ENCODE assay signal across 8 mouse cellular contexts in genomic region chr15:93397269-93397668, GRCm38 (mm10). TPM values are rescaled to one million over a fixed set of nuclear protein-coding genes. Genes with fewer than 3 reads are reported as not detected.
DNase-seq lines count a peak whose midpoint lies in the region; ATAC-seq and TF ChIP-seq lines count a peak whose summit lies in the region.

No protein-coding gene starts in this region.

- H3K79me2 ChIP-seq in MEL (ENCODE audit: control insufficient read depth, insufficient read depth, low read length, poor library complexity): peaks cover 54% of the 10 kb centered on the region

- no peak for TF ChIP-seq POLR2A in MEL (IDR thresholded peaks at IDR 0.05; ENCODE audit: control insufficient read depth in 1 of 2, insufficient read depth in 1 of 2, low read depth in 1 of 2, low read length in 2 of 2, poor library complexity in 1 of 2)

- peak overlapping the region; percentile 98 for H3K4me3 ChIP-seq in kidney, embryonic 14.5 days (ENCODE audit: low read length)
- H3K4me3 ChIP-seq in MEL (ENCODE audit: control insufficient read depth in 1 of 2, insufficient read depth in 1 of 2, low read depth in 2 of 2, low read length in 2 of 2): peak overlapping the region; percentile 87 to 91
- peak overlapping the region; percentile 95 for H3K4me3 ChIP-seq in forebrain, embryonic 14.5 days (ENCODE audit: low read depth, low read length)
- H3K4me3 ChIP-seq in liver, postnatal 0 days (ENCODE audit: low read depth, low read length): peak overlapping the region; percentile 89

- no peak overlapping the region for H3K27ac ChIP-seq in kidney, embryonic 14.5 days (ENCODE audit: low read depth, low read length)
- no peak overlapping the region for H3K27ac ChIP-seq in MEL (ENCODE audit: control insufficient read depth, low read depth, low read length)
- H3K27ac ChIP-seq in forebrain, embryonic 14.5 days (ENCODE audit: low read depth, low read length): no peak overlapping the region
- H3K27ac ChIP-seq in liver, postnatal 0 days (ENCODE audit: low read depth): no peak overlapping the region

- no peaks in the 10 kb centered on the region for H3K9me3 ChIP-seq in kidney, embryonic 14.5 days (ENCODE audit: control insufficient read depth, low read length)
- H3K9me3 ChIP-seq in MEL (replicated peaks; ENCODE audit: insufficient read depth, low read length): no peaks in the 10 kb centered on the region
- no peaks in the 10 kb centered on the region for H3K9me3 ChIP-seq in forebrain, embryonic 14.5 days (replicated peaks; ENCODE audit: control insufficient read depth, low read length)
- H3K9me3 ChIP-seq in liver, postnatal 0 days (ENCODE audit: low read length): no peaks in the 10 kb centered on the region

- no peak for TF ChIP-seq EP300 in MEL (IDR thresholded peaks at IDR 0.05; ENCODE audit: low read depth in 1 of 2, low read length in 2 of 2)
- TF ChIP-seq EP300 in liver, postnatal 0 days (IDR thresholded peaks at IDR 0.05; ENCODE audit: low read depth): no peak

- TF ChIP-seq CTCF in MEL (IDR thresholded peaks at IDR 0.05 in 2 of 3, conservative IDR thresholded peaks at IDR 0.05 in 1 of 3; ENCODE audit: control insufficient read depth in 1 of 3, insufficient read depth in 1 of 3, low read depth in 2 of 3, low read length in 3 of 3, poor library complexity in 1 of 3, severe bottlenecking in 1 of 3): no peak
- no peak for TF ChIP-seq CTCF in liver, postnatal 0 days (IDR thresholded peaks at IDR 0.05; ENCODE audit: low read depth)

- no peak for ATAC-seq in kidney, embryonic 14.5 days (ENCODE audit: low FRiP score, low TSS enrichment)
- ATAC-seq in forebrain, embryonic 14.5 days: 0 out of 2 replicates have a peak, but pooled peaks have one; percentile 10
- no peak for ATAC-seq in liver, postnatal 0 days

- DNase-seq in kidney, postnatal 36 days: no peak
- DNase-seq in MEL (ENCODE audit: low read depth, low spot score): no peak
- DNase-seq in forebrain, embryonic 14.5 days (ENCODE audit: low spot score): peak; percentile 7
- no peak for DNase-seq in liver, postnatal 0 days
- no peak for DNase-seq in urinary bladder, postnatal 36 days (ENCODE audit: low spot score in 2 of 2)
- no peak for DNase-seq in adrenal gland, adult 8-10 months
- DNase-seq in urinary bladder, adult 18-20 months (ENCODE audit: low spot score in 2 of 2): no peak

- H3K4me1 ChIP-seq in kidney, embryonic 14.5 days (ENCODE audit: control insufficient read depth, insufficient read depth, low read length): peaks cover 23% of the 10 kb centered on the region
- H3K4me1 ChIP-seq in MEL (ENCODE audit: control insufficient read depth in 1 of 2, insufficient read depth in 2 of 2, low read length in 2 of 2): peaks cover 13 to 20% of the 10 kb centered on the region in 2 experiments
- peaks cover 18% of the 10 kb centered on the region for H3K4me1 ChIP-seq in forebrain, embryonic 14.5 days (ENCODE audit: control insufficient read depth, insufficient read depth, low read length)
- peaks cover 13% of the 10 kb centered on the region for H3K4me1 ChIP-seq in liver, postnatal 0 days (ENCODE audit: insufficient read depth)

- H3K9ac ChIP-seq in kidney, embryonic 14.5 days (ENCODE audit: low read depth, low read length): peak overlapping the region; percentile 97; the same call in 1 of the 2 replicates
- peak overlapping the region; percentile 95 for H3K9ac ChIP-seq in MEL (ENCODE audit: control insufficient read depth, low read depth, low read length, poor library complexity, severe bottlenecking)
- peak overlapping the region; percentile 95 for H3K9ac ChIP-seq in forebrain, embryonic 14.5 days (ENCODE audit: low read length)
- peak overlapping the region; percentile 87 for H3K9ac ChIP-seq in liver, postnatal 0 days (replicated peaks)

- no peaks in the 10 kb centered on the region for H3K27me3 ChIP-seq in kidney, embryonic 14.5 days (ENCODE audit: control insufficient read depth, insufficient read depth, low read length)
- no peaks in the 10 kb centered on the region for H3K27me3 ChIP-seq in MEL (ENCODE audit: control insufficient read depth in 1 of 2, insufficient read depth in 2 of 2, low read length in 2 of 2)
- H3K27me3 ChIP-seq in forebrain, embryonic 14.5 days (replicated peaks; ENCODE audit: control insufficient read depth, insufficient read depth, low read length): no peaks in the 10 kb centered on the region
- no peaks in the 10 kb centered on the region for H3K27me3 ChIP-seq in liver, postnatal 0 days (ENCODE audit: insufficient read depth, low read length)

- peak overlapping the region; percentile 85 for H3K4me2 ChIP-seq in kidney, embryonic 14.5 days (replicated peaks; ENCODE audit: low read depth, low read length)
- peak overlapping the region; percentile 78 for H3K4me2 ChIP-seq in forebrain, embryonic 14.5 days (ENCODE audit: low read length)
- H3K4me2 ChIP-seq in liver, postnatal 0 days (ENCODE audit: low read depth, low read length): peak overlapping the region; percentile 85

- H3K36me3 ChIP-seq in kidney, embryonic 14.5 days (ENCODE audit: control insufficient read depth, insufficient read depth, low read length): peaks cover 28% of the 10 kb centered on the region
- H3K36me3 ChIP-seq in MEL (ENCODE audit: control insufficient read depth in 1 of 2, insufficient read depth in 2 of 2, low read length in 2 of 2): peaks cover 9 to 36% of the 10 kb centered on the region in 2 experiments
- peaks cover 26% of the 10 kb centered on the region for H3K36me3 ChIP-seq in forebrain, embryonic 14.5 days (ENCODE audit: control insufficient read depth, insufficient read depth, low read length)
- peaks cover 16% of the 10 kb centered on the region for H3K36me3 ChIP-seq in liver, postnatal 0 days (replicated peaks; ENCODE audit: insufficient read depth, low read length)

- no peak for TF ChIP-seq RAD21 in MEL (IDR thresholded peaks at IDR 0.05; ENCODE audit: low read depth, low read length)

- 2% methylated on average over 11 of the region's 11 CpGs for WGBS in kidney, embryonic 14.5 days
- 0% methylated on average over 11 of the region's 11 CpGs for WGBS in forebrain, embryonic 14.5 days
- 4% methylated on average over 11 of the region's 11 CpGs for WGBS in liver, postnatal 0 days (ENCODE audit: insufficient replicate concordance)

TF ChIP-seq in MEL, 35 proteins besides CTCF, POLR2A, EP300 and RAD21:
- TF ChIP-seq ZNF384 (IDR thresholded peaks at IDR 0.05; ENCODE audit: low read depth, low read length): no peak
- no peak for TF ChIP-seq ELF1 (IDR thresholded peaks at IDR 0.05; ENCODE audit: low read depth, low read length)
- no peak for TF ChIP-seq SIN3A (IDR thresholded peaks at IDR 0.05; ENCODE audit: low read length)
- no peak for TF ChIP-seq GABPA (IDR thresholded peaks at IDR 0.05; ENCODE audit: low read depth, low read length)
- TF ChIP-seq USF2 (IDR thresholded peaks at IDR 0.05; ENCODE audit: borderline replicate concordance in 1 of 2, insufficient read depth in 1 of 2, low read depth in 1 of 2, low read length in 2 of 2): no peak
- TF ChIP-seq UBTF (IDR thresholded peaks at IDR 0.05; ENCODE audit: borderline replicate concordance, insufficient read depth, low read depth, low read length): no peak
- no peak for TF ChIP-seq CHD1 (IDR thresholded peaks at IDR 0.05; ENCODE audit: low read depth, low read length)
- no peak for TF ChIP-seq ZKSCAN1 (IDR thresholded peaks at IDR 0.05; ENCODE audit: low read depth, low read length)
- no peak for TF ChIP-seq MXI1 (IDR thresholded peaks at IDR 0.05; ENCODE audit: low read depth, low read length)
- TF ChIP-seq MYB (IDR thresholded peaks at IDR 0.05; ENCODE audit: low read depth, low read length): no peak
- TF ChIP-seq TCF12 (IDR thresholded peaks at IDR 0.05; ENCODE audit: low read depth, low read length): no peak
- TF ChIP-seq BHLHE40 (IDR thresholded peaks at IDR 0.05; ENCODE audit: borderline replicate concordance, low read depth, low read length): no peak
- TF ChIP-seq TAL1 (IDR thresholded peaks at IDR 0.05; ENCODE audit: low read length): no peak
- TF ChIP-seq KAT2A (conservative IDR thresholded peaks at IDR 0.05; ENCODE audit: low read depth, low read length): no peak
- no peak for TF ChIP-seq USF1 (IDR thresholded peaks at IDR 0.05; ENCODE audit: low read depth, low read length)
- TF ChIP-seq E2F4 (IDR thresholded peaks at IDR 0.05; ENCODE audit: borderline replicate concordance, low read depth, low read length): no peak
- no peak for TF ChIP-seq CHD2 (IDR thresholded peaks at IDR 0.05; ENCODE audit: low read length)
- no peak for TF ChIP-seq MAFK (IDR thresholded peaks at IDR 0.05; ENCODE audit: borderline replicate concordance, low read depth, low read length)
- TF ChIP-seq POLR2AphosphoS2 (IDR thresholded peaks at IDR 0.05; ENCODE audit: low read length): no peak

RNA-seq across cellular contexts. Expression of gene Zcrb1, which starts 0.9 kb away (rescaled TPM):
- 134 and 165 TPM in 2 replicates for polyA plus RNA-seq in kidney, embryonic 14.5 days (2014; fragmentation: Nextera tagmentation; extraction: Ambion mirVana)
- 60.2 and 70.0 TPM in 2 replicates for total RNA-seq in MEL (2012; rRNA removed)
- 100 to 1,000 TPM in 1 of 2 experiments, not detected in 1; 149 TPM for polyA plus RNA-seq in MEL (2012; ENCODE audit: insufficient read depth in 1 of 2, insufficient read length in 2 of 2, low read depth in 1 of 2, low replicate concordance in 2 of 2, missing spikeins in 1 of 2)
- polyA plus RNA-seq in forebrain, embryonic 14.5 days (2014; fragmentation: Nextera tagmentation; extraction: Ambion mirVana): 141 and 144 TPM in 2 replicates
- 55.1 and 58.8 TPM in 2 replicates for polyA plus RNA-seq in liver, postnatal 0 days (2015; fragmentation: Nextera tagmentation; extraction: Ambion mirVana)
- total RNA-seq in adrenal gland, adult 8-10 months (2022): 10 to 100 TPM; 71.0 to 99.5 (median 83.2) TPM

RNA-seq across cellular contexts. Expression of gene Pphln1, which starts 0.9 kb away (rescaled TPM):
- polyA plus RNA-seq in kidney, embryonic 14.5 days (2014; fragmentation: Nextera tagmentation; extraction: Ambion mirVana): 30.1 and 43.4 TPM in 2 replicates
- total RNA-seq in MEL (2012; rRNA removed): 44.8 and 50.1 TPM in 2 replicates
- polyA plus RNA-seq in MEL (2012; ENCODE audit: insufficient read depth in 1 of 2, insufficient read length in 2 of 2, low read depth in 1 of 2, low replicate concordance in 2 of 2, missing spikeins in 1 of 2): 10 to 100 TPM; 43.4 to 63.0 TPM
- polyA plus RNA-seq in forebrain, embryonic 14.5 days (2014; fragmentation: Nextera tagmentation; extraction: Ambion mirVana): 29.3 and 31.2 TPM in 2 replicates
- 8.6 and 11.3 TPM in 2 replicates for polyA plus RNA-seq in liver, postnatal 0 days (2015; fragmentation: Nextera tagmentation; extraction: Ambion mirVana)
- total RNA-seq in adrenal gland, adult 8-10 months (2022): 10 to 100 TPM; 39.6 to 42.8 (median 40.9) TPM
